Mouse (Mus musculus): Measurements from ENCODE around the gene Pld1. TPM values are rescaled to one million over a fixed set of nuclear protein-coding genes. Genes with fewer than 3 reads are reported as not detected.

Pld1 gene
- polyA plus RNA-seq, 1 experiment, result not detected

GRCm38 (mm10) chr3:28042366-28042765, 103.9 kb downstream of the Pld1 start:
- Histone ChIP-seq H3K4me3 (replicated peaks) (no peak overlapping the region), H3K27me3 (ENCODE audit: control insufficient read depth) (no peaks in the 10 kb centered on the region), H3K4me1 (ENCODE audit: control insufficient read depth) (no peaks in the 10 kb centered on the region), H3K36me3 (ENCODE audit: control insufficient read depth) (no peaks in the 10 kb centered on the region; the same call in 1 of the 2 replicates), H3K9me3 (ENCODE audit: control insufficient read depth, low read length) (no peaks in the 10 kb centered on the region)
- TF ChIP-seq TAL1 (IDR thresholded peaks at IDR 0.05; ENCODE audit: low read length) (no peak), GATA1 (IDR thresholded peaks at IDR 0.05; ENCODE audit: low read length) (no peak)

- Histone ChIP-seq H3K27me3 (ENCODE audit: control insufficient read depth) (no peaks in the 10 kb centered on the region), H3K9me3 (ENCODE audit: control insufficient read depth, low read length) (no peaks in the 10 kb centered on the region), H3K4me1 (ENCODE audit: control insufficient read depth) (no peaks in the 10 kb centered on the region), H3K36me3 (ENCODE audit: control insufficient read depth) (no peaks in the 10 kb centered on the region; the same call in 1 of the 2 replicates), H3K4me3 (replicated peaks) (no peak overlapping the region)
- no peak for TF ChIP-seq TAL1 (IDR thresholded peaks at IDR 0.05; ENCODE audit: low read length)
- no peak for TF ChIP-seq GATA1 (IDR thresholded peaks at IDR 0.05; ENCODE audit: low read length)
These were observed 109.1 kb downstream of the Pld1 start for GRCm38 (mm10) chr3:28047599-28047998.

GRCm38 (mm10) chr3:28049526-28049925, 111.0 kb downstream of the Pld1 start:
- no peak for TF ChIP-seq GATA1 (IDR thresholded peaks at IDR 0.05; ENCODE audit: low read length)
- H3K4me3 ChIP-seq (replicated peaks), result no peak overlapping the region
- H3K9me3 ChIP-seq (ENCODE audit: control insufficient read depth, low read length), result no peaks in the 10 kb centered on the region
- no peaks in the 10 kb centered on the region for H3K27me3 ChIP-seq (ENCODE audit: control insufficient read depth)
- H3K4me1 ChIP-seq (ENCODE audit: control insufficient read depth), result no peaks in the 10 kb centered on the region
- H3K36me3 ChIP-seq (ENCODE audit: control insufficient read depth), result no peaks in the 10 kb centered on the region; the same call in 1 of the 2 replicates

GRCm38 (mm10) chr3:28053076-28053475, 114.6 kb downstream of the Pld1 start:
- no peaks in the 10 kb centered on the region; the same call in 1 of the 2 replicates for H3K36me3 ChIP-seq (ENCODE audit: control insufficient read depth)
- H3K4me3 ChIP-seq (replicated peaks), result no peak overlapping the region
- H3K4me1 ChIP-seq (ENCODE audit: control insufficient read depth), result no peaks in the 10 kb centered on the region
- TF ChIP-seq GATA1 (IDR thresholded peaks at IDR 0.05; ENCODE audit: low read length) (no peak), TAL1 (IDR thresholded peaks at IDR 0.05; ENCODE audit: low read length) (no peak)
- no peaks in the 10 kb centered on the region for H3K9me3 ChIP-seq (ENCODE audit: control insufficient read depth, low read length)
- H3K27me3 ChIP-seq (ENCODE audit: control insufficient read depth), result no peaks in the 10 kb centered on the region

DNA sequence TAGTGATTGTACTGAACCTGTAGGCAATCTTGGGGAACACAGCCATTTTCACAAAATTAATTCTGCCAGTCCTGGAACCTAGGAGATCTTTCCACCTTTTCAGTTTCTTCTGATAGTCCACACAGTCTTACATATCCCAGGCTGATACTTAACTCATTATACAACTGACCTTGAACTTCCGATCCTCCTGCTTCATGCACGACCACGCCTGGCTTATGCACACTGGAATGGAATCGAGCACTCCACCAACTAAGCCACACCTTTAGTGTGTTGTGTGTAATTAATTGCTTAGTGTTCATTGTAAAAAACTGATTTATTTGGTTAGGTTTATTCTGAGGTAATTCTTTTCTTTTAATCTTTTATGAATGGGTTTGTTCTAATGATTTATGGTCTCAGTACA, 122.2 kb downstream of the Pld1 start:
- no peaks in the 10 kb centered on the region for H3K4me1 ChIP-seq (ENCODE audit: control insufficient read depth)
- no peaks in the 10 kb centered on the region for H3K9me3 ChIP-seq (ENCODE audit: control insufficient read depth, low read length)
- H3K27me3 ChIP-seq (ENCODE audit: control insufficient read depth), result no peaks in the 10 kb centered on the region
- no peak overlapping the region for H3K4me3 ChIP-seq (replicated peaks)
- H3K36me3 ChIP-seq (ENCODE audit: control insufficient read depth), result no peaks in the 10 kb centered on the region; the same call in 1 of the 2 replicates
- no peak for TF ChIP-seq TAL1 (IDR thresholded peaks at IDR 0.05; ENCODE audit: low read length)
- TF ChIP-seq GATA1 (IDR thresholded peaks at IDR 0.05; ENCODE audit: low read length), result no peak

GRCm38 (mm10) chr3:28061155-28061554, 122.7 kb downstream of the Pld1 start:
- no peaks in the 10 kb centered on the region for H3K27me3 ChIP-seq (ENCODE audit: control insufficient read depth)
- TF ChIP-seq GATA1 (IDR thresholded peaks at IDR 0.05; ENCODE audit: low read length) (no peak), TAL1 (IDR thresholded peaks at IDR 0.05; ENCODE audit: low read length) (no peak)
- no peaks in the 10 kb centered on the region for H3K4me1 ChIP-seq (ENCODE audit: control insufficient read depth)
- no peaks in the 10 kb centered on the region; the same call in 1 of the 2 replicates for H3K36me3 ChIP-seq (ENCODE audit: control insufficient read depth)
- no peaks in the 10 kb centered on the region for H3K9me3 ChIP-seq (ENCODE audit: control insufficient read depth, low read length)
- H3K4me3 ChIP-seq (replicated peaks), result no peak overlapping the region

DNA sequence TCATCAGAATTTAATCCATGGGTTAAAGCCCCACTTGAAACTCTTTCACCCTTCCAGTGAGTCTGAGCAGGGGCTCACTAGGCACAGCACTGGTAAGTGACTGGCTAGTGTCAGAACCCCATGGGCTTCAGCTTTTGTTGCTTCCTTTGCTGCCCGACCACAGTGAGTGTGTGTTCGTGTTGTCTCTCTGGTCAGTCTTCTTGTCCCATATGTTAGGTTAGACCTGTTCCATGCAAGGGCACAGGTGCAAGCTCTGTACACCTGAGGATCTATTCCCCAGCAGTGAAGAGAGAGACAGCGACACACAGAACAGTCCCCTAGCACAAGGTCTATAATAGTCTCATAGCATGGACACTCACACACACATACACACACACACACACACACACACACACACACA, 140.7 kb downstream of the Pld1 start:
- H3K36me3 ChIP-seq (ENCODE audit: control insufficient read depth), result peaks cover 5% of the 10 kb centered on the region; the same call in 1 of the 2 replicates
- H3K4me1 ChIP-seq (ENCODE audit: control insufficient read depth), result no peaks in the 10 kb centered on the region
- no peaks in the 10 kb centered on the region for H3K27me3 ChIP-seq (ENCODE audit: control insufficient read depth)
- no peak for TF ChIP-seq TAL1 (IDR thresholded peaks at IDR 0.05; ENCODE audit: low read length)
- TF ChIP-seq GATA1 (IDR thresholded peaks at IDR 0.05; ENCODE audit: low read length), result no peak
- H3K9me3 ChIP-seq (ENCODE audit: control insufficient read depth, low read length), result peaks cover 7% of the 10 kb centered on the region
- H3K4me3 ChIP-seq (replicated peaks), result no peak overlapping the region

- Histone ChIP-seq H3K27me3 (ENCODE audit: control insufficient read depth) (no peaks in the 10 kb centered on the region), H3K36me3 (ENCODE audit: control insufficient read depth) (peaks cover 5% of the 10 kb centered on the region; the same call in 1 of the 2 replicates), H3K4me3 (replicated peaks) (no peak overlapping the region), H3K4me1 (ENCODE audit: control insufficient read depth) (no peaks in the 10 kb centered on the region), H3K9me3 (ENCODE audit: control insufficient read depth, low read length) (peaks cover 7% of the 10 kb centered on the region)
- no peak for TF ChIP-seq GATA1 (IDR thresholded peaks at IDR 0.05; ENCODE audit: low read length)
- no peak for TF ChIP-seq TAL1 (IDR thresholded peaks at IDR 0.05; ENCODE audit: low read length)
These were observed 141.6 kb downstream of the Pld1 start for GRCm38 (mm10) chr3:28080116-28080515.

- no peaks in the 10 kb centered on the region for H3K4me1 ChIP-seq (ENCODE audit: control insufficient read depth)
- TF ChIP-seq GATA1 (IDR thresholded peaks at IDR 0.05; ENCODE audit: low read length) (no peak), TAL1 (IDR thresholded peaks at IDR 0.05; ENCODE audit: low read length) (no peak)
- H3K27me3 ChIP-seq (ENCODE audit: control insufficient read depth), result no peaks in the 10 kb centered on the region
- H3K4me3 ChIP-seq (replicated peaks), result no peak overlapping the region
- H3K9me3 ChIP-seq (ENCODE audit: control insufficient read depth, low read length), result peaks cover 7% of the 10 kb centered on the region
- peaks cover 5% of the 10 kb centered on the region; the same call in 1 of the 2 replicates for H3K36me3 ChIP-seq (ENCODE audit: control insufficient read depth)
These were observed 142.5 kb downstream of the Pld1 start for GRCm38 (mm10) chr3:28081012-28081411.

GRCm38 (mm10) chr3:28083218-28083617, 144.7 kb downstream of the Pld1 start:
- H3K4me1 ChIP-seq (ENCODE audit: control insufficient read depth), result no peaks in the 10 kb centered on the region
- H3K27me3 ChIP-seq (ENCODE audit: control insufficient read depth), result no peaks in the 10 kb centered on the region
- no peaks in the 10 kb centered on the region; the same call in 1 of the 2 replicates for H3K36me3 ChIP-seq (ENCODE audit: control insufficient read depth)
- TF ChIP-seq TAL1 (IDR thresholded peaks at IDR 0.05; ENCODE audit: low read length), result no peak
- no peak for TF ChIP-seq GATA1 (IDR thresholded peaks at IDR 0.05; ENCODE audit: low read length)
- H3K4me3 ChIP-seq (replicated peaks), result no peak overlapping the region
- no peaks in the 10 kb centered on the region for H3K9me3 ChIP-seq (ENCODE audit: control insufficient read depth, low read length)
